Mouse (Mus musculus) heart, postnatal 0 days (tissue): Measurements from ENCODE around the gene Ankrd12. TPM values are rescaled to one million over a fixed set of nuclear protein-coding genes. Genes with fewer than 3 reads are reported as not detected.

Experiments
- ATAC-seq: fragments of 200-750 bp; cut with Nextera tagmentation; 2 replicates; pipeline ENCODE4 v1.8.0; 2017; ENCODE audit warnings: low read depth, moderate number of reproducible peaks, moderate library complexity; ENCODE audit not compliant: insufficient read depth
- DNase-seq: peaks from one replicate; pipeline ENCODE4 v3.0.0-alpha.2; 2016; ENCODE audit warnings: low spot score
- H3K27ac ChIP-seq: fragments of 300-500 bp; sonication (generic); 2 replicates; pipeline ENCODE4 v1.5.1; 2014; ENCODE audit warnings: low read depth, mild to moderate bottlenecking
- H3K27me3 ChIP-seq: fragments of 300-500 bp; sonication (generic); 2 replicates; pipeline ENCODE4 v1.6.1; 2014; ENCODE audit warnings: low read length, mixed read lengths; ENCODE audit not compliant: control insufficient read depth, insufficient read depth
- H3K36me3 ChIP-seq: fragments of 300-500 bp; sonication (generic); replicated peaks from 2 replicates; pipeline ENCODE4 v1.6.1; 2014; ENCODE audit warnings: low read length, mixed read lengths; ENCODE audit not compliant: control insufficient read depth, insufficient read depth
- H3K4me1 ChIP-seq: fragments of 300-500 bp; sonication (generic); 2 replicates; pipeline ENCODE4 v1.6.1; 2014; ENCODE audit warnings: antibody characterized with exemption; ENCODE audit not compliant: control insufficient read depth, insufficient read depth
- H3K4me2 ChIP-seq: fragments of 300-500 bp; sonication (generic); 2 replicates; pipeline ENCODE4 v1.6.1; 2014; ENCODE audit warnings: low read depth, mild to moderate bottlenecking, low read length, moderate library complexity
- H3K4me3 ChIP-seq: fragments of 300-500 bp; sonication (generic); 2 replicates; pipeline ENCODE4 v1.5.1; 2014; ENCODE audit warnings: low read depth, low read length
- H3K9ac ChIP-seq: fragments of 300-500 bp; sonication (generic); replicated peaks from 2 replicates; pipeline ENCODE4 v1.6.1; 2014; ENCODE audit warnings: low read depth, low read length, mixed read lengths
- H3K9me3 ChIP-seq: fragments of 300-500 bp; sonication (generic); replicated peaks from 2 replicates; pipeline ENCODE4 v1.6.1; 2016; ENCODE audit warnings: low read length; ENCODE audit not compliant: control insufficient read depth
- CTCF ChIP-seq: IDR thresholded peaks from 2 replicates; pipeline ENCODE4 v1.5.1; 2016; ENCODE audit warnings: antibody characterized with exemption, control low read depth, low read depth
- EP300 ChIP-seq: IDR thresholded peaks from 2 replicates; pipeline ENCODE4 v1.6.1; 2016; ENCODE audit warnings: antibody characterized with exemption, low read depth
- WGBS: fragments of 180-500 bp; shearing (Covaris S2); extraction: QIAGEN DNeasy Blood & Tissue Kit; methylation state at CpG from one replicate; pipeline ENCODE4 v1.1.7; 2014; 5-methylcytosine and 5-hydroxymethylcytosine counted together
- polyA plus RNA-seq: library from polyadenylated mRNA; unstranded; fragments of >200 nt; fragmentation: Nextera tagmentation; extraction: Ambion mirVana; gene quantifications from 2 replicates; pipeline ENCODE4 v1.2.1, GENCODE M21; 2015
- total RNA-seq: library from RNA; depleted of rRNA; stranded (reverse); fragments of >200 nt; gene quantifications from 2 replicates; pipeline ENCODE4 v1.2.3, GENCODE M21; 2014; ENCODE audit warnings: low replicate concordance

Ankrd12 gene
- total and polyA plus RNA-seq, 2 experiments from 2014 or later: 9.8 to 18.2 TPM

DNA sequence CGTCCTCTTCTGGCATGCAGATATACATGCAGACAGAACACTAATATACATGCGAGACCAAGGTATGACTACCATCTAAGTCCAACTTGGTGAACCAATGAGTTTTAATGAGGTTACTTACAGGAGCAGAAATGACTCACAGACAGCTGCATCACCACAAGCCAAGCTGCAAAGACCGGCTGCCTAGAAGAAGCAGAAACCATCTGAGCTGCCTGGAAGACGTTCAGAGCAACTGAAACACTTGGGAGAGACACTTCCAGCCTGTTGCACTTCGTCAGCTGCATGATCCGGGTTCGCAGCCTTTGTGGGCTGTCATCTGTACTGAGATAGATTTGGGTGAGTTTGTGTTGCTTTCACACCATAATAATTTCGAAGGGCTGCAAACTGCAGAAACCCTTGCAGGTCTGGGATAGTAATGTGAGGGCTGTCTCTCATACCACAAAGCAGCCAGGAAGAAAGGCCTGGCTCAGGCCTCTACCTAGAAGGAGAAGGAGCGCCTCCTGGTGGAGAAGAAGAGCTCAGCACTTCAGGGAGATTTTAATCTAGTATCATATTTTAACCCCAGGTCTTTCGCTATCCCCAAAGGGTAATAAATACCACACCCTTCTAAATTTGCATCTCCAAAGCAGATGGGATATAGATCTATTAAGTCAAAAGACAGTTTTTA is 29.8 kb upstream of the Ankrd12 start:
- 53% methylated on average over 10 of the region's 10 CpGs for WGBS
- TF ChIP-seq EP300 (no peak), CTCF (peak; percentile 86)
- Histone ChIP-seq H3K4me1 (no peaks in the 10 kb centered on the region; the same call in 1 of the 2 replicates), H3K4me3 (no peak overlapping the region), H3K9ac (no peak overlapping the region; the same call in 1 of the 2 replicates), H3K27ac (no peak overlapping the region), H3K27me3 (no peaks in the 10 kb centered on the region), H3K4me2 (no peak overlapping the region), H3K9me3 (no peaks in the 10 kb centered on the region), H3K36me3 (no peaks in the 10 kb centered on the region)
- ATAC-seq: no peak
- peak; percentile 64 for DNase-seq

DNA sequence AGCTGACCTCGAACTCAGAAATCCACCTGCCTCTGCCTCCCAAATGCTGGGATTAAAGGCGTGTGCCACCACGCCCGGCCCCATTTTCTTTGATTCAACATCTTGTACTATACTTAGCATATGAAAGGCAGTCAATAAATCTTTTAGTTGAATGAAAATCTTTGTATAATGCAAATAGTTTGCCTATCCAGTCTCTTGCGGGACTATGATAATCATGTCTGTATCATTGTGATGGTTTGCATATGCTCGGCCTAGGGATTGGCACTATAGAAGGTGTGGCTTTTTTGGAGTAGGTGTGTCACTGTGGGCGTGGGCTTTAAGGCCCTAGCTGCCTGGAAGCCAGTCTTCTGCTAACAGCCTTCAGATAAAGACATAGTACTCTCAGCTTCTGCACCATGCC is 27.2 kb upstream of the Ankrd12 start:
- Histone ChIP-seq H3K27me3 (no peaks in the 10 kb centered on the region), H3K9me3 (no peaks in the 10 kb centered on the region), H3K4me3 (no peak overlapping the region), H3K27ac (no peak overlapping the region), H3K4me2 (no peak overlapping the region), H3K4me1 (peaks cover 7% of the 10 kb centered on the region), H3K36me3 (no peaks in the 10 kb centered on the region), H3K9ac (no peak overlapping the region)
- TF ChIP-seq CTCF (no peak), EP300 (no peak)
- ATAC-seq: no peak
- 89% methylated on average over 7 of the region's 7 CpGs for WGBS
- no peak for DNase-seq

- Histone ChIP-seq H3K4me2 (peak within 1 kb of the TSS; percentile 78), H3K36me3 (no peaks in the 10 kb centered on the region), H3K4me3 (peak within 1 kb of the TSS; percentile 76), H3K27ac (peak within 1 kb of the TSS; percentile 95), H3K27me3 (no peaks in the 10 kb centered on the region), H3K9ac (peak within 1 kb of the TSS; percentile 91), H3K4me1 (peaks cover 7% of the 10 kb centered on the region), H3K9me3 (no peaks in the 10 kb centered on the region)
- peak; percentile 94 for DNase-seq
- TF ChIP-seq EP300 (peak; percentile 52; the same call in 1 of the 2 replicates), CTCF (peak; percentile 76)
- WGBS: under 1% methylated on average over 67 of the region's 67 CpGs
- ATAC-seq: peak; percentile 99
These were observed 24.8 kb upstream of the Ankrd12 start, which contains the start of gene Ndufv2 for GRCm38 (mm10) chr17:66101380-66102330. TSS of gene Ndufv2 (minus strand) at chr17:66101559.

DNA sequence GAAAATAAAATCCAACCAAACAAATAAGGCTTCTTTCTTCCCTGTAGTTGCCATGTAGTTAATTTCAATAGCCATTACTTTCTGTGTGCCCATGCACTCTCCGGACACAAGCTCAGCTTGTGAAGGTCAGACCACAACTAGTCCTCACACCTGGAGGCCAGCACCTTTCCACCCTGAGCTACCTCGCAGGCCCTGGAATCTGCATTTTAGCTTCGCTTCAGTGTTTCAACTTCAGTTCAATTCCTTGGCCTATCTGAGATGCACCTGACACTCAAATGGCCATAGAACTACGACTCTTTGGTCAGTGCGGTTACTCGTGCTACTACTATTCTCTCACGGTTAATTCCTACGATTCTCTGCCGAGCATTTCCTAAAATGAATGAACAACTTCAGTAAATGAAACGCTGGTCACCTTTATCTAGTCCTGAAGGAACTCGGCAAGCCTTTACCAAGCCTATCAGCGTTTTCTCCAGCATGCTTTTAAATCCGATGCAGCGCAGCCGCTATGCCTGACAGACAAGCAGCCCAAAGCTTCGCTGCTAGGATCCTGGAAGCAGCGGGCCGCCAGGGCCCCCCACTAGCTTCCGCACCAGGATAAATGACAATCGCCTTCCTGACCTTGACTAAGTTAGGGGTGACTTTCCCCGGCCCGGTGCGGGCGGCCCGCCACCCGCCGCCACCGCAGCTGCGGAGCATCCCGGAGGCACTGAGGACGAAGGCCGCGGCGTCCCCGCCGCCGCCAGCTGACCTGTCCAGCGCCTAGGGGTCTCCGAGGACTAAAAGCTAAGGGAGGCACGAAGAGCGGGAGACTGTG is 23.9 kb upstream of the Ankrd12 start:
- peak; percentile 45 for ATAC-seq
- Histone ChIP-seq H3K27me3 (no peaks in the 10 kb centered on the region), H3K36me3 (no peaks in the 10 kb centered on the region), H3K4me1 (peaks cover 7% of the 10 kb centered on the region), H3K9me3 (no peaks in the 10 kb centered on the region), H3K9ac (peak overlapping the region; percentile 91), H3K4me3 (peak overlapping the region; percentile 76), H3K27ac (peak overlapping the region; percentile 95), H3K4me2 (peak overlapping the region; percentile 78)
- peak; percentile 44 for DNase-seq
- WGBS: under 1% methylated on average over 41 of the region's 41 CpGs
- TF ChIP-seq EP300: no peak

GRCm38 (mm10) chr17:66092664-66093063 is 15.8 kb upstream of the Ankrd12 start:
- Histone ChIP-seq H3K27ac (no peak overlapping the region), H3K4me1 (no peaks in the 10 kb centered on the region), H3K4me2 (no peak overlapping the region), H3K9ac (no peak overlapping the region), H3K4me3 (no peak overlapping the region), H3K36me3 (peaks cover 14% of the 10 kb centered on the region), H3K9me3 (no peaks in the 10 kb centered on the region), H3K27me3 (no peaks in the 10 kb centered on the region)
- TF ChIP-seq EP300 (no peak), CTCF (no peak)
- ATAC-seq: no peak
- DNase-seq: no peak
- WGBS: 65% methylated on average over 3 of the region's 3 CpGs
